Mouse (Mus musculus) frontal cortex, postnatal 14 days (tissue): Measurements from ENCODE around the gene Nphp3.
A peak's percentile ranks its signal among the peaks of the same experiment; 100 is the strongest.

Source experiments
- DNase-seq, 2 experiments: peaks; one replicate each; pipeline ENCODE4 v3.0.0; 2022; ENCODE audit warnings: low spot score in 2 of 2

Nphp3 gene

GRCm38 (mm10) chr9:104063244-104063961, 61.1 kb downstream of the Nphp3 start, which contains the start of gene Acad11:
Acad11 (plus strand) TSS chr9:104063377.
- DNase-seq = peak; percentile 79 to 83

DNA sequence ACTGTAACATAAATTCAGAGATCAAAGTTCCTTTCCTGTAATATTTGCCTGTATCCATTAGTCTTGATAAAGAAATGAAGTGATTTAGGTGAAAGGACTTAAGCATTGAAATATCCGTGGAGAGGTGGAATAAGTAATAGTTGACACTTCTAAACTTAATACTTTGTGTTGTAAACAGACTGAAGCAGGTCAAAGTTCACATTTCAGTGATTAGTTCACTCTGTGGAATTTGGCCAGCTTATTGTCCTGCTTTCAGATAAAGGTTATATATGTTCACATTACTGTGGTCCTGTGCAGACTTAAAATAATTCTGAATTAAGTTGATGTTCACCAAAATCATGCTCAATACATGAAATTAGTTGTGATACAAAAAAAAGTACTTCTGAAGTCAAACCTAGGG, 62.2 kb downstream of the Nphp3 start:
- no peak for DNase-seq

DNA sequence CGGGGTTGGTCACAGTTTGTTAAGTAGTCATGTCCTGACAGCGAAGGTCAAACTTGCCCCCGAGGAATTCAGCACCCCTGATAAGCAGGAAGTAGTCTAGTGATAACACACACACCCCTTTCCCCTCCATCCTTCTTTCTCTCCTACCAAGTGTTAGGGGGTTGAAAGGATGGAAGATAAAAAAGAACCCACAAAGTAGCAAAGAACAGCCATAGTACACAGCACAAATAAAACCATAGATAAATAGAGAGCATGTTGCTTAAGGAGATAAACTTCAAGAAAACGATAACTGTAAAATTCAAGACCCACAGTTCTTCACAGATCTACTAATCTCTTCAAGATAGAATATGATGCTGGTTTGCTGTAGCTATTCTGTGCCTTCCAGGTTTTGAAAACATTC, 67.9 kb downstream of the Nphp3 start:
- DNase-seq = no peak

DNA sequence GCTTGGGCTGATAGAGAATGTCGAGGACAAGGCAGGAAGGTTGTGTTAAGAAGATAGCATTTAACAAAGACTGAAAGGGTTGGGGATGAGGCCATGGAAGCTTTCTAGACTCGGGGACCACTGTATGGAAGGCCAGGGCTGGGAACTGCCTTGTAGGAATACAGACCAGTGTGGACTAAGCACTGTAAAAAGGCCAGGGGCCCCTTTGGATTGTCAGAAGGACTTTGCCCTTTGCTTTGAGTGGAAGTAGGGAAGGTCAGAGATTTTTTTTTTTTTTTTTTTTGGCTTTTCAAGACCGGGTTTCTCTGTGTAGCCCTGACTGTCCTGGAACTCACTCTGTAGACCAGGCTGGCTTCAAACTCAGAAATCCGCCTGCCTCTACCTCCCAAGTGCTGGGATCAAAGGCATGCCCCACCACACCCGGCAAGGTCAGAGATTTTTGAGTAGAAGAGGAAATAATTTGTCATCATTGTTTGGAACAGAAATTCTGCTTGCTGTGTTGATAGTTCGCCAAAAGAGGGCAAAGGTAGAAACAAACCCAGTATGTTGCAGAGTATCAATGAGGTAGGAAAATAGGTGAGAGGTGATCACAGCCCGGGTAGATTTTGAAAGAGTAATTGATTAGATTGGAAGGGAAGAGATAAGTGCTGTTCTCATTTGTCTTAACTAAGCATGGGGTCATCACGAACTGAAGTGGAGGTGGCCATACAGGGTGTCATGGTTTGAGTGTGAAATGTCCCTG, 68.7 kb downstream of the Nphp3 start:
- no peak for DNase-seq

- no peak for DNase-seq
Observed at GRCm38 (mm10) chr9:104075808-104076207, 73.5 kb downstream of the Nphp3 start.

GRCm38 (mm10) chr9:104078780-104079179, 76.4 kb downstream of the Nphp3 start:
- DNase-seq = no peak

DNA sequence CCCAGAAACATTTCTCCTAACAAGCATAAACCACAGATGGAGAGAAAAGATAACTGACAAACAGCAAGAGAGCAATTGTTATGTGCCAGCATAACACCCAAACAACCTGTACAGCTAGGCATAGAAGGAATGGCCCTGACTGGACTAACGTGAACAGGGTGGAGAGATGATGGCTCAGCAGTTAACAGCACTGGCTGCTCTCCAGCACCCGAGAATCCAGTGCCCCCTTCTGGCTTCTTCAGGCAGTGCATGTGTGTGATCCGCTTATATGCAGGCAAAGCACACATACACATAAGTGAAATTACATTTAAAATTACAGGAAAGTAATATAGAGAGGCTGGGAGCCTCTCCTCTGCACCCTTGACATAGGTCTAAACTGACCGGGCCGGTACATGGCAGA, 77.0 kb downstream of the Nphp3 start:
- DNase-seq = peak in 1 of 2 experiments; percentile 20

- DNase-seq = no peak
Observed at GRCm38 (mm10) chr9:104080038-104080437, 77.7 kb downstream of the Nphp3 start.

DNA sequence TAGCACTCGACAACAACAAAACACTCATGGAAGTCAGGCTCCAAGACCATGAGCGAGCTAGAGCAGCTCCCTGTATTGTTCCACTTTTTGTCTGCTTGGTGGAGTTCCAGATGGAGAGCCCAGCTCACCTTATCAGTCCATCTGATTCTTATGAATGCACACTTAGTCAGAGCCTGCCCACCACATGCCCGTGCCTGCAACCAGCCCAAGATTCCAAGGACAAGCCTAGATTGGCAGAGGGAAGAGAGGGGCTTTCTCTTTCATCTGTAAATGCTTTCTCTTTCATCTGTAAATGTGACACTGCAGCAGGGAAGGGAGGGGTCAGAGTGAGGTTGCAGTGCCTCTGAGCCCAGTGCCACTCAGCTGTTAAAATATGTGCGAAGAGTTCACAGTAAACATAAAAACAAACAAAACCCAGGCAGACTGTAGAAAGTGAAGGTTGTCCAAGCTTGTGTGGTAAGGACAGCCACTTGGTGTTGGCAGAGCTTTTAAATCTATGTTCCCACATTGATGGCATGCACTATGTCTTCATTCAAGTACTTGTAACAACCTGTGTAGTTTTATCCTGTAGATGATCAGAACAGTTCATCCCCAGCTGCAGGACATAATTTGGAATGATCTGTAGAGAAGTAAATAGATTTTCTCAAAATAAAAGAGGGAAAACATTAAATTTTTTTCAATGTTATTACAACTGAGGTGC, 83.5 kb downstream of the Nphp3 start:
- DNase-seq = no peak

DNA sequence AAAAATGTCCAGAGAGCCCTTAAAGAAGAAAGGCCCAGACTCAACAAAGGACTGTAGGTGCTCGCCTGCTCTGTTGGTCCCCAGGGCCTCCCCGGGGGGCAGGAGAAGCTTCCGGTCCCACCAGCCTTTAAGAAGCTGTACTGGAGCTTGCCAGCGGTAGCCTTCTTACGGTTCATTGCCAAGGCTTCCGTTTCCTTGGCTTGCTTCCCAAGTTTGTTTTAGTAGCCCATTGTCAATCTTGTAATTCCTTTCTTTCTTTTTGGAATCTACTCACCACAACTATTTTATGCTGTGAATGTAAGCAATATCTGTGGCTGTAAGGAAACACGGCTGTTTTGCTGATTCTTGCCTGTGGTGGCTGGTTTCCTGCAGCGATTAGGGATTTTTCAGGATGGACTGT, 86.2 kb downstream of the Nphp3 start:
- DNase-seq = no peak

- no peak for DNase-seq
Observed at GRCm38 (mm10) chr9:104092945-104093344, 90.6 kb downstream of the Nphp3 start.
